Mouse (Mus musculus) testis, adult 2 months (tissue): Measurements from ENCODE around the gene Gm609.

Experiments used
- CTCF ChIP-seq: fragments of 200-500 bp; IDR thresholded peaks from 2 replicates; pipeline ENCODE4 v1.5.1; 2012; ENCODE audit warnings: low read depth, mild to moderate bottlenecking, inconsistent platforms, low read length, moderate library complexity; ENCODE audit not compliant: control insufficient read depth, insufficient read depth, insufficient replicate concordance
- POLR2A ChIP-seq: fragments of 200-500 bp; IDR thresholded peaks from 2 replicates; pipeline ENCODE4 v1.6.1; 2012; ENCODE audit warnings: low read depth, mild to moderate bottlenecking, inconsistent platforms, low read length, moderate library complexity; ENCODE audit not compliant: control insufficient read depth

DNA sequence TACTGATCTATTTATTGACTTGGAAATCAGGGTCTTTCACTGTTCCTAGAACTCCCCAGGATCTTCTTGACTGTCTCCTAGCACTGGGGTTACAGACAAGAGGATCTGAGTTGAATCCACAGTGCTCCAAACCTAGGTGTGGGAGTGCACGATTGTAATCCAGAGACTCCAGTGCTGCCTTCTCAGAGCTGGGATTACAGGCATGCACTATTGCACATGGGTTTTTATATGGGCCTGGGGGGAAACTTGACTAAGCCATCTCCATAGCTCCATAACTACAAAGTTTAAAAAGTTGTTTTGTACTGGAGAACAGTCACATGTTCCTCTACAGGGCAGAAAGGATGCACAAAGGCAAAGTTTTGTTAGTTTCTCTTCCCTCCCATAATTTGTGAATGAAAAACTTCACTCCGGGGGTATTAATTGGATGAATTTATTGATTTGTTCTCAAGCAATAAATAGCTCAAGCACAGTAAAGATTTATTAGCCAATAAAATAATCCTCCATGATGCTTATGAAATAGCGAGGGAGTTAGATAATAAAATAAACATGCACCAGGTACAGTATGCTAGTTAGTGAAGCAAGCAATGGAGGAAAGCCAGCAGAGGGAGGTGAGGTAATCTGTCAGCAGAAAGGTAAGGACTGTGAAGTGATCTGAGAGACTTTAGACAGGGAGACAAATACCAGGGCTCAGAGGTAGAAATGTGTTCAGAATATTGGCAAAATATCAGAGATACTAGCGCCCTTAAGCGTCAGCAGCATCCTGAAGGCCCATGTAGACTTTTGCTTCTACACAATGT, 114.4 kb downstream of the Gm609 start:
- TF ChIP-seq CTCF (no peak), POLR2A (no peak)
